Mouse (Mus musculus): ENCODE results near the gene Slc38a1. TPM values are rescaled to one million over a fixed set of nuclear protein-coding genes. Genes with fewer than 3 reads are reported as not detected.

The Slc38a1 gene
- polyA plus RNA-seq, 1 experiment, result 141 TPM

DNA sequence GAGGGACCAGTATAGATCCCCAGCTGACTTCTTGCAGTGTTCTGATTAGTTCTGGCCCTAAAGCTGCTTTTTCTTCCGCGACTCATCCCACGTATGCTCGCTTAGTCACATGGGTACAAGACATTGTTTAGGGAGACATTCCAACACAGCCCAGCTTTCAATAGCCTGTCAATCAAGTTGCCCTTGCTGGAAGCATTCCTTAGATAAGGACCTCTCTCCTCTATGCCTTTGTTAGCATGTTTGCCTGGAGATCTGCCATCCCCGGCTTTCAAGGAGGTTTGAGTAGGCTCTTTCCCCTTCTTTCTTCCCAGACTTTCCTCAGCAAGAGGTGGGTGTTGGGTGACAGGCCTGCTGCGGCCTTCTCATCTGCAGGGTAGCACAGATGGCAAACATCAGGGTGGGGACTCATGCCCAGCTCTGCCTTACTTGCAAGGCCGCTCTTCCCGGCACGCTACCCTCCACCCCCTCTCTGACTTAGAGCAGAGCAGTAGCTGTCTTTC, 118.4 kb downstream of the Slc38a1 start:
- H3K27me3 ChIP-seq (ENCODE audit: control insufficient read depth, insufficient read depth, low read length), result no peaks in the 10 kb centered on the region
- H3K27ac ChIP-seq (ENCODE audit: insufficient read depth, low read length), result no peak overlapping the region
- TF ChIP-seq CTCF (IDR thresholded peaks at IDR 0.05; ENCODE audit: borderline replicate concordance, insufficient read depth, low read depth, low read length) (no peak), POLR2A (IDR thresholded peaks at IDR 0.05; ENCODE audit: borderline replicate concordance, insufficient read depth, low read length) (no peak)
- no peaks in the 10 kb centered on the region for H3K4me1 ChIP-seq (ENCODE audit: control insufficient read depth, insufficient read depth, low read length)
- WGBS, result 29% methylated on average over 9 of the region's 9 CpGs
- H3K4me3 ChIP-seq (replicated peaks; ENCODE audit: insufficient read depth, low read depth, low read length), result no peak overlapping the region
- no peak for DNase-seq

Other genes with a start within 250 kb of the Slc38a1 start
- gene Scaf11, start 182.1 kb downstream of the Slc38a1 start, polyA plus RNA-seq (2012; rRNA removed), result 40.4 and 40.8 TPM in 2 replicates
- gene Slc38a2, start 56.8 kb upstream of the Slc38a1 start, polyA plus RNA-seq (2012; rRNA removed), result 93.6 and 103 TPM in 2 replicates

All from cerebellum, adult 2 months (tissue).